In genomic region chr4:149345873-149346272, GRCm38 (mm10) we compare ENCODE assay signal across 21 mouse cellular contexts. TPM values are rescaled to one million over a fixed set of nuclear protein-coding genes. Genes with fewer than 3 reads are reported as not detected.
DNase-seq lines count a peak whose midpoint lies in the region; ATAC-seq and TF ChIP-seq lines count a peak whose summit lies in the region.
"Had no signal": no experiment of that assay in that cellular context is flagged by ENCODE, and none has a peak within 500 bp of the region (broad histone marks: within the 10 kb centered on the region; RNA-seq: fewer than 3 reads in every experiment).

No protein-coding gene starts in this region.

- H3K36me3 ChIP-seq in embryonic facial prominence, embryonic 15.5 days: peaks cover 89% of the 10 kb centered on the region
- H3K36me3 ChIP-seq in heart, embryonic 10.5 days: peaks cover 94% of the 10 kb centered on the region
- H3K36me3 ChIP-seq in heart, postnatal 0 days (replicated peaks; ENCODE audit: control insufficient read depth, insufficient read depth, low read length): peaks cover 83% of the 10 kb centered on the region
- H3K36me3 ChIP-seq in intestine, embryonic 15.5 days: peaks cover 45% of the 10 kb centered on the region

- no peak overlapping the region for H3K4me3 ChIP-seq in embryonic facial prominence, embryonic 15.5 days (replicated peaks)
- no peak overlapping the region for H3K4me3 ChIP-seq in gastrocnemius, adult 2 months
- 0 out of 2 replicates have a peak overlapping the region, but pooled peaks have one; percentile 18 for H3K4me3 ChIP-seq in heart, embryonic 10.5 days
- H3K4me3 ChIP-seq in heart, postnatal 0 days (ENCODE audit: low read depth, low read length): no peak overlapping the region
- no peak overlapping the region for H3K4me3 ChIP-seq in intestine, embryonic 15.5 days (replicated peaks)
- H3K4me3 ChIP-seq: layer of hippocampus, adult 2 months; left cerebral cortex, adult 2 months; lung, embryonic 15.5 days; midbrain, embryonic 10.5 days; neural tube, embryonic 13.5 days had no signal

- intact Hi-C loops in gastrocnemius, adult 2 months (cut with DNase I): loop anchor here (5.0 kb wide), 2 partner anchors 34 to 196 kb away; no protein-coding TSS in a partner anchor

- no peaks in the 10 kb centered on the region for H3K9me3 ChIP-seq in embryonic facial prominence, embryonic 15.5 days (replicated peaks)
- no peaks in the 10 kb centered on the region for H3K9me3 ChIP-seq in heart, embryonic 10.5 days
- no peaks in the 10 kb centered on the region for H3K9me3 ChIP-seq in heart, postnatal 0 days (replicated peaks; ENCODE audit: control insufficient read depth, low read length)
- no peaks in the 10 kb centered on the region for H3K9me3 ChIP-seq in intestine, embryonic 15.5 days
- H3K9me3 ChIP-seq: lung, embryonic 15.5 days; midbrain, embryonic 10.5 days; neural tube, embryonic 13.5 days had no signal

- no peak overlapping the region for H3K27ac ChIP-seq in embryonic facial prominence, embryonic 15.5 days (replicated peaks)
- peak overlapping the region; percentile 87 for H3K27ac ChIP-seq in gastrocnemius, adult 2 months
- H3K27ac ChIP-seq in heart, embryonic 10.5 days: peak overlapping the region; percentile 83
- H3K27ac ChIP-seq in heart, postnatal 0 days (ENCODE audit: low read depth): peak overlapping the region; percentile 16; the same call in 1 of the 2 replicates
- no peak overlapping the region for H3K27ac ChIP-seq in intestine, embryonic 15.5 days
- H3K27ac ChIP-seq: left cerebral cortex, adult 2 months; liver, embryonic 14.5 days; lung, embryonic 15.5 days; macrophage; midbrain, embryonic 10.5 days; neural tube, embryonic 13.5 days had no signal

- no peak overlapping the region for H3K4me2 ChIP-seq in embryonic facial prominence, embryonic 15.5 days (replicated peaks)
- H3K4me2 ChIP-seq in heart, postnatal 0 days (ENCODE audit: low read depth, low read length): no peak overlapping the region
- no peak overlapping the region for H3K4me2 ChIP-seq in intestine, embryonic 15.5 days (replicated peaks)
- H3K4me2 ChIP-seq: lung, embryonic 15.5 days; neural tube, embryonic 13.5 days had no signal

- TF ChIP-seq EP300 in heart, postnatal 0 days (IDR thresholded peaks at IDR 0.05; ENCODE audit: low read depth): no peak

- ATAC-seq in embryonic facial prominence, embryonic 15.5 days (ENCODE audit: insufficient number of reproducible peaks, low FRiP score, low TSS enrichment, low read depth): 0 out of 2 replicates have a peak, but pooled peaks have one; percentile 30
- ATAC-seq in heart, postnatal 0 days (ENCODE audit: insufficient read depth, low read depth): peak; percentile 76
- ATAC-seq in intestine, embryonic 15.5 days: no peak
- ATAC-seq: forebrain, postnatal 0 days had no signal

- H3K9ac ChIP-seq in embryonic facial prominence, embryonic 15.5 days: no peak overlapping the region
- H3K9ac ChIP-seq in heart, postnatal 0 days (replicated peaks; ENCODE audit: low read depth, low read length): no peak overlapping the region
- no peak overlapping the region for H3K9ac ChIP-seq in intestine, embryonic 15.5 days
- H3K9ac ChIP-seq: forebrain, postnatal 0 days; liver, embryonic 14.5 days; lung, embryonic 15.5 days; neural tube, embryonic 13.5 days had no signal

- no peak for TF ChIP-seq CTCF in gastrocnemius, adult 2 months (IDR thresholded peaks at IDR 0.05)
- no peak for TF ChIP-seq CTCF in heart, postnatal 0 days (IDR thresholded peaks at IDR 0.05; ENCODE audit: low read depth)

- H3K4me1 ChIP-seq in embryonic facial prominence, embryonic 15.5 days: no peaks in the 10 kb centered on the region
- peaks cover 29% of the 10 kb centered on the region for H3K4me1 ChIP-seq in heart, embryonic 10.5 days
- 0 out of 2 replicates have a peak, but pooled peaks cover 1% of the 10 kb centered on the region for H3K4me1 ChIP-seq in heart, postnatal 0 days (ENCODE audit: control insufficient read depth, insufficient read depth)
- H3K4me1 ChIP-seq in intestine, embryonic 15.5 days (replicated peaks): no peaks in the 10 kb centered on the region
- H3K4me1 ChIP-seq: lung, embryonic 15.5 days; neural tube, embryonic 13.5 days had no signal

- DNase-seq in gastrocnemius, adult 2 months: peak; percentile 80
- no peak for DNase-seq in heart, embryonic 10.5 days (ENCODE audit: low spot score)
- peak; percentile 43 for DNase-seq in heart, postnatal 0 days (ENCODE audit: low spot score)
- no peak for DNase-seq in kidney, adult 9 months
- no peak for DNase-seq in layer of hippocampus, postnatal 14 days (ENCODE audit: low spot score in 2 of 2)
- DNase-seq: adrenal gland, adult 2 months; cerebellum, adult 8-10 months; forebrain, postnatal 0 days; kidney, adult 18-20 months; kidney, postnatal 10 days; left cerebral cortex, postnatal 4 days; thymus, postnatal 25 days had no signal

- WGBS in embryonic facial prominence, embryonic 15.5 days: 61% methylated on average over 5 of the region's 5 CpGs
- 48% methylated on average over 5 of the region's 5 CpGs for WGBS in heart, embryonic 10.5 days
- 31% methylated on average over 5 of the region's 5 CpGs for WGBS in heart, postnatal 0 days
- WGBS in intestine, embryonic 15.5 days: 85% methylated on average over 5 of the region's 5 CpGs

- no peaks in the 10 kb centered on the region for H3K27me3 ChIP-seq in embryonic facial prominence, embryonic 15.5 days
- H3K27me3 ChIP-seq in heart, embryonic 10.5 days (ENCODE audit: insufficient read depth, poor library complexity, severe bottlenecking): no peaks in the 10 kb centered on the region
- no peaks in the 10 kb centered on the region for H3K27me3 ChIP-seq in heart, postnatal 0 days (ENCODE audit: control insufficient read depth, insufficient read depth, low read length)
- no peaks in the 10 kb centered on the region for H3K27me3 ChIP-seq in intestine, embryonic 15.5 days (replicated peaks)
- H3K27me3 ChIP-seq: lung, embryonic 15.5 days; neural tube, embryonic 13.5 days had no signal

RNA-seq across cellular contexts. Expression of gene Kif1b, which starts 38.4 kb away (rescaled TPM):
- 41.2 and 48.8 TPM in 2 replicates for polyA plus RNA-seq in embryonic facial prominence, embryonic 15.5 days (2015; fragmentation: Nextera tagmentation; extraction: Ambion mirVana)
- 100 to 1,000 TPM; 256 to 358 TPM for total RNA-seq in gastrocnemius, adult 2 months (2021)
- polyA plus RNA-seq in heart, embryonic 10.5 days (2016; fragmentation: Nextera tagmentation; extraction: Ambion mirVana): 44.8 and 56.6 TPM in 2 replicates
- total RNA-seq in heart, postnatal 0 days (2014; rRNA removed; ENCODE audit: low replicate concordance): 62.9 and 63.3 TPM in 2 replicates
- polyA plus RNA-seq in heart, postnatal 0 days (2015; fragmentation: Nextera tagmentation; extraction: Ambion mirVana): 44.2 and 45.0 TPM in 2 replicates
- polyA plus RNA-seq in intestine, embryonic 15.5 days (2015; fragmentation: Nextera tagmentation; extraction: Ambion mirVana): 23.3 and 25.5 TPM in 2 replicates
- 100 to 1,000 TPM; 392 to 448 TPM for total RNA-seq in layer of hippocampus, postnatal 14 days (2021)

Comparison
In these comparisons a context has a peak if more than half of its experiments do, and no peak if none do; other contexts are left out.
1. DNase-seq: peak in gastrocnemius, adult 2 months (single experiment) and heart, postnatal 0 days (single experiment); none in heart, embryonic 10.5 days (single experiment), kidney, adult 9 months (single experiment) and layer of hippocampus, postnatal 14 days (0 of 2).
2. H3K27ac ChIP-seq: peak in gastrocnemius, adult 2 months (single experiment), heart, embryonic 10.5 days (single experiment) and heart, postnatal 0 days (single experiment); none in embryonic facial prominence, embryonic 15.5 days (single experiment) and intestine, embryonic 15.5 days (single experiment).